Mouse (Mus musculus): ENCODE measurements around the gene Dnajc25. TPM values are rescaled to one million over a fixed set of nuclear protein-coding genes. Genes with fewer than 3 reads are reported as not detected.

Gene Dnajc25
- polyA plus RNA-seq (2021; fragmentation: Nextera tagmentation): 3.0 and 3.7 TPM in 2 replicates
- long read RNA-seq, experiment 1, partial matches to known transcripts: 1 of 1 reads
- long read RNA-seq, experiment 1, other reads (novel, unspliced or antisense): 0 of 1 reads
- long read RNA-seq, experiment 2, full-length matches to known transcripts: 3 of 4 reads
- long read RNA-seq, experiment 2, partial matches to known transcripts: 1 of 4 reads
- long read RNA-seq, experiment 2, other reads (novel, unspliced or antisense): 0 of 4 reads

GRCm38 (mm10) chr4:58994762-58995161 lies at the start of gene Dnajc25:
Gene Dnajc25 (plus strand): TSS chr4:58995062.

GRCm38 (mm10) chr4:58986540-58987190 lies 8.2 kb upstream of the Dnajc25 start, which contains the start of gene Ptgr1:
Gene Ptgr1 (minus strand): TSS chr4:58987119.

GRCm38 (mm10) chr4:59002948-59003805 lies 8.3 kb downstream of the Dnajc25 start, which contains the start of gene Gm20503:
Gene Gm20503 (plus strand): TSS chr4:59003210.

GRCm38 (mm10) chr4:59034918-59035785 lies 40.3 kb downstream of the Dnajc25 start, which contains the start of gene Gng10:
Gene Gng10 (plus strand): TSS chr4:59035088.

Other genes with a start within 250 kb of the Dnajc25 start
- gene Olfr267, start 207.3 kb upstream of the Dnajc25 start, polyA plus RNA-seq (2021; fragmentation: Nextera tagmentation): not detected in 2 replicates
- gene Ecpas, start 82.3 kb upstream of the Dnajc25 start, polyA plus RNA-seq (2021; fragmentation: Nextera tagmentation): 9.7 and 12.0 TPM in 2 replicates
- 5.1 and 8.6 TPM in 2 replicates for gene Zkscan16, start 51.4 kb upstream of the Dnajc25 start, polyA plus RNA-seq (2021; fragmentation: Nextera tagmentation)
- gene Ptgr1, start 7.9 kb upstream of the Dnajc25 start, polyA plus RNA-seq (2021; fragmentation: Nextera tagmentation): 2.3 and 2.8 TPM in 2 replicates
- 1.0 and 1.9 TPM in 2 replicates for gene Gm20503, start 8.1 kb downstream of the Dnajc25 start, polyA plus RNA-seq (2021; fragmentation: Nextera tagmentation)
- gene Gng10, start 40.0 kb downstream of the Dnajc25 start, polyA plus RNA-seq (2021; fragmentation: Nextera tagmentation): 190 and 221 TPM in 2 replicates
- not detected in 2 replicates for gene AI481877, start 143.9 kb downstream of the Dnajc25 start, polyA plus RNA-seq (2021; fragmentation: Nextera tagmentation)
- 4.7 and 5.3 TPM in 2 replicates for gene Ugcg, start 194.2 kb downstream of the Dnajc25 start, polyA plus RNA-seq (2021; fragmentation: Nextera tagmentation)